Mouse (Mus musculus): ENCODE results near the gene Rrp12. TPM values are rescaled to one million over a fixed set of nuclear protein-coding genes. Genes with fewer than 3 reads are reported as not detected.
"Not testable (repeated sequence)": the region's sequence is repeated elsewhere in the genome, so short reads cannot be mapped to it uniquely, and the experiment has no call there.

Rrp12 gene
- polyA plus RNA-seq, 1 experiment from 2014 or later, result 17.9 TPM

GRCm38 (mm10) chr19:41850021-41850718, 45.8 kb downstream of the Rrp12 start:
- in situ Hi-C loops (cut with MboI; ENCODE audit: low pct_unique_long_range_greater_than_20kb), result no loop called here

GRCm38 (mm10) chr19:41847992-41848851, 47.8 kb downstream of the Rrp12 start, which contains the start of gene Frat2:
TSS of gene Frat2 (minus strand) at chr19:41848132.
- CTCF ChIA-PET, result interaction anchor here (1.0 kb wide), 1 partner anchor 55 kb away, joined by 3 read pairs; no protein-coding TSS in a partner anchor
- no peaks in the 10 kb centered on the region for H3K27me3 ChIP-seq
- in situ Hi-C loops (cut with MboI; ENCODE audit: low pct_unique_long_range_greater_than_20kb), result no loop called here
- ATAC-seq (peak; percentile 71), DNase-seq (ENCODE audit: low read depth, low spot score) (peak; percentile 64)
- POLR2A ChIA-PET, result interaction anchor here (2.4 kb wide), 1 partner anchor 18 kb away, joined by 9 read pairs; no protein-coding TSS in a partner anchor
- no peak for TF ChIP-seq CTCF (IDR thresholded peaks at IDR 0.05)

More at GRCm38 (mm10) chr19:41850021-41850718, 45.8 kb downstream of the Rrp12 start:
- DNase-seq (ENCODE audit: low read depth, low spot score) (no peak), ATAC-seq (no peak)
- TF ChIP-seq CTCF (IDR thresholded peaks at IDR 0.05), result no peak
- ChIA-PET CTCF (no interaction called here), POLR2A (interaction anchor here (0.7 to 0.8 kb wide), 3 partner anchors 23 to 70 kb away, joined by 3 to 4 read pairs (median 3); no protein-coding TSS in a partner anchor)
- H3K27me3 ChIP-seq, result no peaks in the 10 kb centered on the region

- DNase-seq (ENCODE audit: low read depth, low spot score); H3K27me3 ChIP-seq; in situ Hi-C loops (cut with MboI; ENCODE audit: low pct_unique_long_range_greater_than_20kb): not testable (repeated sequence)
- ATAC-seq, result peak; percentile 2
- ChIA-PET CTCF (interaction anchor here (1.0 kb wide), 1 partner anchor 179 kb away, joined by 3 read pairs; no protein-coding TSS in a partner anchor), POLR2A (interaction anchor here (2.4 kb wide), 1 partner anchor 17 kb away, joined by 9 read pairs; no protein-coding TSS in a partner anchor)
Measured at GRCm38 (mm10) chr19:41847614-41847991, 48.4 kb downstream of the Rrp12 start.

GRCm38 (mm10) chr19:41847091-41847581, 48.8 kb downstream of the Rrp12 start:
- POLR2A ChIA-PET, result interaction anchor here (2.4 kb wide), 1 partner anchor 17 kb away, joined by 9 read pairs; no protein-coding TSS in a partner anchor
- CTCF ChIA-PET, result interaction anchor here (1.0 kb wide), 1 partner anchor 179 kb away, joined by 3 read pairs; no protein-coding TSS in a partner anchor
- no peak for TF ChIP-seq CTCF (IDR thresholded peaks at IDR 0.05)
- in situ Hi-C loops (cut with MboI; ENCODE audit: low pct_unique_long_range_greater_than_20kb), result no loop called here
- no peaks in the 10 kb centered on the region for H3K27me3 ChIP-seq
- ATAC-seq (peak; percentile 20), DNase-seq (ENCODE audit: low read depth, low spot score) (no peak)

GRCm38 (mm10) chr19:41846366-41847090, 49.4 kb downstream of the Rrp12 start:
- CTCF ChIA-PET, result interaction anchor here (1.0 to 1.8 kb wide), 2 partner anchors 16 to 180 kb away, joined by 3 to 5 read pairs; no protein-coding TSS in a partner anchor
- no peaks in the 10 kb centered on the region for H3K27me3 ChIP-seq
- in situ Hi-C loops (cut with MboI; ENCODE audit: low pct_unique_long_range_greater_than_20kb), result no loop called here
- POLR2A ChIA-PET, result interaction anchor here (0.6 to 2.4 kb wide), 2 partner anchors 16 to 83 kb away, joined by 6 to 9 read pairs; no protein-coding TSS in a partner anchor
- no peak for DNase-seq (ENCODE audit: low read depth, low spot score)
- no peak for TF ChIP-seq CTCF (IDR thresholded peaks at IDR 0.05)
- no peak for ATAC-seq

- ATAC-seq (no peak), DNase-seq (ENCODE audit: low read depth, low spot score) (no peak)
- in situ Hi-C loops (cut with MboI; ENCODE audit: low pct_unique_long_range_greater_than_20kb), result no loop called here
- H3K27me3 ChIP-seq, result no peaks in the 10 kb centered on the region
- ChIA-PET POLR2A (interaction anchor here (0.7 kb wide), 1 partner anchor 362 kb away, joined by 4 read pairs; no protein-coding TSS in a partner anchor), CTCF (no interaction called here)
- no peak for TF ChIP-seq CTCF (IDR thresholded peaks at IDR 0.05)
Measured at GRCm38 (mm10) chr19:41844345-41844744, 51.6 kb downstream of the Rrp12 start.

GRCm38 (mm10) chr19:41842706-41843105, 53.3 kb downstream of the Rrp12 start:
- no peak for ATAC-seq
- no peak for TF ChIP-seq CTCF (IDR thresholded peaks at IDR 0.05)
- DNase-seq (ENCODE audit: low read depth, low spot score), result no peak
- in situ Hi-C loops (cut with MboI; ENCODE audit: low pct_unique_long_range_greater_than_20kb), result no loop called here
- ChIA-PET CTCF (no interaction called here), POLR2A (no interaction called here)
- H3K27me3 ChIP-seq, result peaks cover 3% of the 10 kb centered on the region

GRCm38 (mm10) chr19:41842196-41842595, 53.8 kb downstream of the Rrp12 start:
- DNase-seq (ENCODE audit: low read depth, low spot score), result no peak
- ATAC-seq, result no peak
- POLR2A ChIA-PET, result no interaction called here
- H3K27me3 ChIP-seq, result peaks cover 3% of the 10 kb centered on the region
- CTCF ChIA-PET, result no interaction called here
- in situ Hi-C loops (cut with MboI; ENCODE audit: low pct_unique_long_range_greater_than_20kb), result no loop called here
- no peak for TF ChIP-seq CTCF (IDR thresholded peaks at IDR 0.05)

- TF ChIP-seq CTCF (IDR thresholded peaks at IDR 0.05), result no peak
- in situ Hi-C loops (cut with MboI; ENCODE audit: low pct_unique_long_range_greater_than_20kb), result no loop called here
- ATAC-seq (no peak), DNase-seq (ENCODE audit: low read depth, low spot score) (no peak)
- H3K27me3 ChIP-seq, result peaks cover 3% of the 10 kb centered on the region
- ChIA-PET POLR2A (no interaction called here), CTCF (interaction anchor here (1.0 kb wide), 1 partner anchor 34 kb away, joined by 3 read pairs; no protein-coding TSS in a partner anchor)
Measured at GRCm38 (mm10) chr19:41841105-41841750, 54.7 kb downstream of the Rrp12 start.

Measured in Patski (cell line).